Mouse (Mus musculus) kidney, embryonic 15.5 days (tissue): ENCODE data around the gene Ctsk. TPM values are rescaled to one million over a fixed set of nuclear protein-coding genes. Genes with fewer than 3 reads are reported as not detected.

Experiments
- polyA plus RNA-seq: library from polyadenylated mRNA; unstranded; fragments of >200 nt; fragmentation: Nextera tagmentation; extraction: Ambion mirVana; gene quantifications from 2 replicates; pipeline ENCODE4 v1.2.1, GENCODE M21; 2015

Gene Ctsk
- polyA plus RNA-seq, 1 experiment from 2014 or later: 9.4 TPM

Other genes starting within 250 kb of the Ctsk start
- gene Bnipl, start 248.1 kb upstream of the Ctsk start, polyA plus RNA-seq: 1.2 and 1.4 TPM in 2 replicates
- 39.2 and 46.2 TPM in 2 replicates for gene Mindy1, start 217.9 kb upstream of the Ctsk start, polyA plus RNA-seq
- gene Prune1, start 217.2 kb upstream of the Ctsk start, polyA plus RNA-seq: 21.6 and 22.5 TPM in 2 replicates
- 6.2 and 6.5 TPM in 2 replicates for gene Anxa9, start 192.1 kb upstream of the Ctsk start, polyA plus RNA-seq
- gene Cers2, start 184.5 kb upstream of the Ctsk start, polyA plus RNA-seq: 169 and 181 TPM in 2 replicates
- 42.6 and 45.2 TPM in 2 replicates for gene Setdb1, start 142.1 kb upstream of the Ctsk start, polyA plus RNA-seq
- gene 4930558C23Rik, start 96.4 kb upstream of the Ctsk start, polyA plus RNA-seq: 0.23 TPM in 1 of 2 replicates, not detected in the other
- 42.5 and 43.1 TPM in 2 replicates for gene Arnt, start 64.9 kb upstream of the Ctsk start, polyA plus RNA-seq
- 12.7 and 14.6 TPM in 2 replicates for gene Ctss, start 27.5 kb downstream of the Ctsk start, polyA plus RNA-seq
- gene Hormad1, start 60.4 kb downstream of the Ctsk start, polyA plus RNA-seq: not detected in 2 replicates
- gene Golph3l, start 89.7 kb downstream of the Ctsk start, polyA plus RNA-seq: 31.2 and 33.9 TPM in 2 replicates
- 71.1 and 73.2 TPM in 2 replicates for gene Ensa, start 125.7 kb downstream of the Ctsk start, polyA plus RNA-seq
- 51.2 and 54.4 TPM in 2 replicates for gene Mcl1, start 159.5 kb downstream of the Ctsk start, polyA plus RNA-seq
- gene Adamtsl4, start 188.7 kb downstream of the Ctsk start, polyA plus RNA-seq: 4.0 and 6.3 TPM in 2 replicates
- 177 and 231 TPM in 2 replicates for gene Ecm1, start 240.3 kb downstream of the Ctsk start, polyA plus RNA-seq